Mouse (Mus musculus) ES-E14 (cell line): ENCODE data around the gene Myh7b.

Experiments used
- HCFC1 ChIP-seq: IDR thresholded peaks from 2 replicates; pipeline ENCODE4 v1.6.1; 2012; ENCODE audit warnings: low read length, inconsistent platforms, borderline replicate concordance; ENCODE audit not compliant: insufficient read depth
- ZC3H11A ChIP-seq: IDR thresholded peaks from 2 replicates; pipeline ENCODE4 v1.6.1; 2012; ENCODE audit warnings: low read depth, mild to moderate bottlenecking, inconsistent platforms, low read length, borderline replicate concordance
- ZNF384 ChIP-seq: IDR thresholded peaks from 2 replicates; pipeline ENCODE4 v1.6.1; 2012; ENCODE audit warnings: low read depth, low read length, inconsistent platforms

GRCm38 (mm10) chr2:155611834-155612550 lies 980 bp downstream of the Myh7b start:
- no peak for TF ChIP-seq ZNF384
- no peak for TF ChIP-seq HCFC1
- TF ChIP-seq ZC3H11A: no peak
